Mouse (Mus musculus) v-Abl transformed pro-B cells (cell line): Measurements from ENCODE around the gene Frat2.
"Not testable (repeated sequence)": the region's sequence is repeated elsewhere in the genome, so short reads cannot be mapped to it uniquely, and the experiment has no call there.

ENCODE experiments used
- in situ Hi-C, 2 experiments: fragments of 400-800 bp; cut with MboI; formaldehyde crosslinking; loops; one replicate each; pipeline ENCODE4 v1.15.1; 2025; ENCODE audit not compliant: unreplicated experiment in 2 of 2

The Frat2 gene

DNA sequence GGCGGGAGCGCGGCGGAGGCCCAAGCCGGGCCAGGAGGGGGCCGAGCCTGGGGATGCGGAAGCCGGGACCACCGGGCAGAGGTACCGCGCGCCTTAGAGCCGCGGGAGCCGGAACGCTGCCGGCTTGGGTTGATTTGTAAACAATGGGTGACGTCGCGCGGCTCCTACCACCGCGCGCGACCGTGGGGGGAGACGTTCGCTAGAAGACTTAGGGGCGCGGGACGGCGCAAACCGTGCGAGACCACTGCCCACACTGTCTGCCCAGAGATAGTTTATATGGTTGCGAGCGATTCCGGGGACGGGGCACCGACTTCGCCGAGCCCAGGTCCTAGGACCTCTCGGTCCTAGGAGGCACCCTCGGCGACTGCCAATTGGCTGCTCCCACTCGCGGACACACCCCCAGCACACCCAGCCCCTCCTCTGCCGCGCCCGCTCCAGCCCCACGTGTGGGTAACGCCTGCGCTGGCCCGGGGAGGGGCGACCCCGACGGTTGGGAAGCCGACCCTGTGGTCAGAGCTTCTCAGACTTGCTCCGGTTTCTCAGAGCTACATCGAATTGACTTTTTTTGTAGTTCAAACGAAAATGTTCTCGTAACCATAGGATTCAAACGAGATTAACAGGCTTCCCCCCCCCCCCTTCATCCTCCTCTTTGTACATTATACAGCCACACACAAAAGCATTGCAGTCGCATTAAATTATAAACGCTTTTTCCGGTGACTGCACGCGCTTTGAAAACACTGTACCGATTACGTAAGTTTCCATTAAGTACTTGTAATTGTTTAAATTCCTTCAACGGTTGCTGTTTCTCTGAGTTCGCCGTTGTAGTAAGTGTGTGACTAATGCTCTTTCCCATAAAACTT is at the start of gene Frat2:
TSS of gene Frat2 (minus strand) at position 141 of the 860 bp plus-strand sequence.
- in situ Hi-C loops, result no loop called here

DNA sequence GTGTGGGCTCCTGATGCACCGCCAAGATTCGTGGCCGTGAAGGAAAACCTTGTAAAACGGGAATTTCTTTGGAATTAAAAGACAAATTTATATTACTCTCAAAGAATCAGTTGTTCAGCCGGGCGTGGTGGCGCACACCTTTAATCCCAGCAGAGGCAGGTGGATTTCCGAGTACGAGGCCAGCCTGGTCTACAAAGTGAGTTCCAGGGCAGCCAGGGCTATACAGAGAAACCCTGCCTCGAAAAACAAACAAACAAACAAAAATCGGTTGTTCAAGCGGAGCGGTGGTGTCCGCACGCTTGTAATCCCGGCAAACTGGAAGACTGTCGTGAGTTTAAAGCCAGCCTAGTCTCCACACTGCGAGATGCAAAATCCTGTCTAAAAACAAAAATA is 48.4 kb upstream of the Frat2 start:
- in situ Hi-C loops, result no loop called here

DNA sequence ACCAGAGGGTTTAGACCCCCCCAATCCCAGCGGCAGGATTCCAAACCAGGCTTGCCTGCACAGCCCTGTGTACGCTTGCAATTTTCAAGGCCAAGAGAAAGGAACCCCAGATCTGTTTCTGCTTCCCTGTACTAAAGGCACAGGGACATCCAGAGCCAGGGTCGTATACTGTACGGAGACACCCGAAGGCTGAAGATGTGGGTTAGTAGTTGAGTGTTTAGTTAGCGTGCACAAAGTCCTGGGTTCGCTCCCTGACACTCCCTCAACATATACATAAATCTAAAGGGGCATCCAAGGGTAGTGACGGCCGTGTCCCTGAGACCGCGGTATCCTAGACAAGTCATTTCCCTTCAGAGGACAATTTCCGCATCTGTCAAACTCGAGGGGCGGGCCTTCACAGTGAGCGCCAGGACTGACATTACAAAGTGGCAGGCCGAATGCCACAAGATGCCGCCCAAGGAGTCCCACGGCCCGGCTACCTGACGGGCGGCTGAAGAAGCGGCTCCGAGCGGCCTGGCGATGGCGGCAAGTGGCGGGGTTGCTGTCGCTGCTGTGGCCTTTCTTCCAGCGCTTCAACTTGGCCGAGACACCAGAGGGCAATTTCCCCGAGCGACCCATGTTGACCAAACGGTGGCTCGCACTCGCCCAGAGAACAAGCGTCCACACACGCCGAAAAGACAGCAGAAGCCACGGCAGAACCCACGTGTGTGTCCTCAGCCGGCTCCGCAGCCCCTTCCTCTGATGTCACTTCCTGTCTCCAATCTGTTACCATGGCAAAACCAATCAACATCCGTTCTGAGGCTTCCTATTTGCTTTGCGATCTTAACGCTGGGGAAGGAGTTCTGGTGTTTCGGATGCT is 47.8 kb upstream of the Frat2 start, which contains the start of gene Rrp12:
TSS of gene Rrp12 (minus strand) at position 714 of the 859 bp plus-strand sequence.
- in situ Hi-C loops, result no loop called here

DNA sequence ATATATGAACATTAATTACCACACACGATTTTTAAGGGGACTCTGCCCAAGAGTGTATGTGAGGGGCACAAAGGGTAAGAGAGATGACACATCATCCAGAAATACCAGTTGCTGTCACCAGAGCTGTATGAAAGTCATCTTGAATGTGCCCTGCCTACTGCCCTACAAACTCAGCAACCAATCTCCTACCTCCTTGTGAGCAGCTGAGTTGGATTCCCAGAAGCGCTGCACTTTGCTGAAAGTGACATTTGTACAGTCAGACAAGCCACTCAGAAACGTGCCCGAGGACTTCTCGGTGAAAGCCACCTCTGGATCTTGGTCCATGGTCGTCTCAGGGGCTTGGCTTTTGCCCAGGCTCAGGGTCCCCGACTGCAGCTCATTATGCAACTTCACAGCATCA is 47.0 kb upstream of the Frat2 start:
- in situ Hi-C loops, result no loop called here

DNA sequence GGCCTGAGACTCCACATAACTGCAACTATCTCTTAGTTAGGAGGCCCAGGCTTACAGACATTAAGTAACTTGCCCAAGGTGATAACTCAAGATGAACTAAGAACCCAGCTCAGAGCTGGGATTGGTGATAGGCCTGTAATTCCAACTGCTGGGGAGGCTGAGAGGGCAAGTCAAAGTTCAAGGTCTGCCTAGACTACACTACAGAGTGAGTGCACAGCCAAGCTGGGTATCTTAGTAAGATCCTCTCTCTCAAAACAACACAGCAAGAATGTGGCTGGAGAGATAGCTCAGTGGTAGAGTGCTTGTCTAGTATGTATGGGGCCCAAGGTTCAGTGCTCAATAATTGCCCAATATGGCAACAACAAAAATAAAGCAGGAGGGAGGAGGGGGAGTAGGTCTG is 40.3 kb upstream of the Frat2 start:
- in situ Hi-C loops, result no loop called here

DNA sequence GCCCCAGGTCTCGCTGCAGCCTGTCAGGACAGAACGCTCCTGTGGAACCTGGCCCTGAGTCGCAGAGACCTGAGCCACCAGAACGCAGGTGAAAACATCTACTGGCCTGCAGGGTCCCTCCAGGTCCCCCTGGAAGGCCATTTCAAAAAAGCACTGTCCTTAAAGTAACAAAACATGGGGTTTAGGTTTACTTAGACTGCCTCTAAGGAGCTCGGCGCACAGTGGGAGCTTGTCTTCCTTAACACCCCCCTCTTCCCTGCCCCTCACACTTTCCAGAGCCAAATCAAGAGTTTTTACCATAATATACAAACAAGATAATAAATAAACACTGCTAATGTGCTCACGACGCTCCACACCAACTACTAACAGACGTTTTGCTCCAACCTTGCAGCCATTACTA is 36.0 kb upstream of the Frat2 start:
- in situ Hi-C loops, result no loop called here

DNA sequence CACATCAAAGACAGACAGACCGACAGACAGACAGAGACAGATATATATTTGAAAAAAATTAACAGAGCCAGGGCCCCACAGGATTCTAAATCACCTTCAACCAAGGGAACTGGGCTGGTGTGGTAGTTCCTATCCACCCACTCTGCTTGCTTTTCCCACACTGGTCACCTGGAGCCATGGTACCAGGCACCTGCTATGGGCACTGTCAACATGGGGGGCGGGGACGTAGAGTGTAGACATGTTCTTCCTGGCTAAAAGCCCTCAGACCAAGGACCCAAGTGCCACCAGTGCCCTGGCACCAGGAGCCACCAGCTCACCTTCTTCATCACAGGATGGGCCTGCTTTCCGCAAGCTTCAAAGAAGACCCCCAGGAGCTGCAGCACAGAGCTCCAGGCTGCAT is 33.9 kb upstream of the Frat2 start:
- in situ Hi-C loops, result no loop called here

DNA sequence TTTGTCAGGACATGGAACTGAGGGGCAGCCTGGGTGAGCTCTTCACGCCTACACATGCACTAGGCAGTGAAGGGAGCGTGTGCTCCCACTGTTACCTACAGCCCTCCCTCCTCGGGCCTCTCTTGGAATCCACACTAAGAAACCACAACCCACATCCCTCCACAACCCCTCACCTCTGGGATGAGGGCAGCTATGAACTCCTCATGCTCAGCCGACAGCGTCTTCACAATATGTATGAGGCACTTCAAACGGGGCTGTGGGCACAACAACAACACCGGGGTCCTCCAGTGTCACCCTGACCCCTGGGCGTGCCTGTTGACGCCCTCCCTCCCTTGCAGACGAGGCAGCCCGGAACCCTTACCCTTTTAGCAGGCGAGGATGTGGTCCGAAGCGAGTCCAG is 26.4 kb upstream of the Frat2 start:
- in situ Hi-C loops, result no loop called here

DNA sequence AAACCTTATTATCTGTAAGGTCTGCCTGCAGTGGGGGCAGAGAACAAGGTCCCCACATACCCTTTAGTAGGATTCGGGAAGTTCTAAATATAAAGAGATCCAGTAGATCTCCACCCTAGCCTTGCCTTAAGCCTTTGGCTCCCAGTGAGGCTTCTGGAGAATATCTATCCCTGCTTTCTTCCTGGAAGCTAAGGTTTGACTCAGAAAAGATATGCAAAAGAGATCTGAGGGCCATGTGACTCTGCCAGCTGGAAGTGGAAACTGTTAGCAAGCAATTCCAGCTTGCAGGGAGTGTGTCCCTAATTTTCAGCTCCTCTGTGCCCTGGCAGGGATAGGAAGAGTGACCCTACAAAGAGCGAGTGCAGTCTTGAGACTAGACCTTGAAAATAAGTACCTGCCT is 24.4 kb upstream of the Frat2 start:
- in situ Hi-C loops, result no loop called here

DNA sequence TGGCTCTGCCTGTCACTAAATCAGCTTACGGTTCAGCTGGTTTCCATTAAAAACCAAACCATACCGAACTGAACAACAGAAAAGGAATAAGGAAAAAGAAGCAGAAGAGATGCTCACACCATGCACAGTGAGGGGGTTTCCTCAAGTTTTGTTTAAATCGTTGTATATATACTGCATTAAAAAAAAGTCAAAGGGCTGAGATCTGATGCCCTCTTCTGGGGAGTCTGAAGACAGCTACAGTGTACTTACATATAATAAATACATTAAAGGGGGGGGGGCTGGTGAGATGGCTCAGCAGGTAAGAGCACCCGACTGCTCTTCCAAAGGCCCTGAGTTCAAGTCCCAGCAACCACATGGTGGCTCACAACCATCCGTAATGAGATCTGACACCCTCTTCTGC is 22.0 kb upstream of the Frat2 start:
- in situ Hi-C loops, result not testable (repeated sequence)

DNA sequence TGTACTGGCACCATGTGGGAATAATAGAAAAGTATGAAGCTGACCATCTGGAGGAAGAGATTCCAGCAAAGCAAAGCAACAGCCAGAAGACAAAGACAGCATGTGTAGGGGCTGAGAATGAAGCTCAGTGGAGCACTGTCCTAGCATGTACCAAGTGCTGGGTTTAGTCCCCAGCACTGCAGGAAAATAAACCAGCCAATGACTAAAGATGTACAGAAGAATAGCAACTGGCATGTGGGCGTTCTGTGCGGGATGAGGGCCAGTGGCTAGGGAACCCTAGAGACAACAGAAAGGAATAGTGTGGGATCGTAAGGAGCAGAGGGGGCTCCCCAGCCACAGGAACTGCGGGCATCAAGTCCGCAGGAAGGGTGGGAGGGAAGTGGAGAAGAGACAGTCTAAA is 21.4 kb upstream of the Frat2 start:
- in situ Hi-C loops, result no loop called here

DNA sequence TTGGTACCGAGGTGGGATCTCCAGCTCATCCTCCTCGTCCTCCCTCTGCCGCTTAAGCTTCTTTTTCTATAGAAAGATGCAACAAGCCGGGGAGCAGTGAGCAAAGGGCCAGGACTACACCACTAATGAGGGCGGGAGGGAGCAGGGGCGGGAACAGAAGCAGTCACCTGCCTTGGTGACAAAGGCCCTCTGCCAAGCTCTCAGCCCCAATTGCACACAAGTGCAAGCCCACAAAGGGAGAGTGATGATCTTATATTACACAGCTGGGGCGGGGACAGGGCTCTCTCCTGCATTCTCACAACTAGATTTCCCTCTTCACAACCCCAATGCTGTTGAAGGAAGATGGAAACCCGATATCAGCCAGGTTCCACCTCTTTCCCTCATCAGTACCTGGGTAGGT is 18.8 kb upstream of the Frat2 start:
- in situ Hi-C loops, result no loop called here

DNA sequence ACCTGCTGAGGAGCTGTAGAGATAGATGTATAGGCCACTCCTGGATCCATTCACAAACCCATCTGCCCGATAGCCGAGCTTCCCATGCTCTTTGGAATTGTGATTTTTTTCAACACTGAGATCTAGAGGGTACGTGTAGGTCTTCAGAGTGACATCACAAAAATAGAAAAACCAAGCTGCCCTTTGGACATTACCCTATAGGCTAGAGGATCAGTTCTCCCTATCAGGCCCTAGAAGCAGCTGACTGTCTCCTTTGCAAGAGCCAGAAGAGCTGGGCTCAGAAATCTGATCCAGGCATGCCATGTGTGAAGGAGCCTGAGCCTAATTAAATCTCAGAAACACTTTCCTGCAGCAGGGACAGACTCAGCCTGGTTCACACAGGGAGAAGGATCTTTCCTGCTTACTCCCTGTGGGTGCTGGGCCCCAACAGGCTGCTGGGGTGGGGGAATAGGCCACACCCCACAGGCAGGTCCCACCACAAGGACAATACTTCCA is 9.9 kb upstream of the Frat2 start:
- in situ Hi-C loops, result no loop called here

DNA sequence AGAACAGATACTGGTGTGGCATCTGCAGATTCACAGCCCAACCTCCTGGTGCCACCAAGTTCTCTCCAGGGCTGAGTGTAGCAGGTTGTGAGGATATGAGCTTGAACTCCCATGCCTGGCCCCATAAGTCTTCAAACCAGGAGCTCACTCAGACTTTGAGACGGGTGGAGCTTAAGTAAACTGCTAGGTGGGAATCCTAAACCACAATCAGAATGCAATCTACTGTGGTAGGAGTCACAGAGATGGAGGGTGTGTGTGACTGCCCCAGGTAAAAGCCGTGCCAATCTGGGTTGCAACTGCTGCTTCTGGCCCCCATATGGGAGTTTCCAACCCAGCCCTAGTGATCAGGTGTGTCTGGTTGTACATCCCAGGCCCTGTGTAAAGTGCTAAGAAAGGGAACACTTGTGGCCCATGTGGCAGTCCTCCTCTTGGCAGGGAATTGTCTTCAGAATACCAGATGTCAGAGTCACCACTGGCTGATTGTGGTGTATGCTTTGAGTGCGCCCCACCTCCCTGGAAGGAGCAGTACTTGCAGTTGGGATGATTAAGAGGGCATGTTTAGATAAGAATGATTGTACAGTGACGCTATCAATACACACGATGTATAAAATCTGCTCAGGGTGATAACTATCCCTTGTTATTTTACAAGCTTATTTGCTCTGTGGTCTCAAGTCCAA is 9.3 kb upstream of the Frat2 start:
- in situ Hi-C loops, result no loop called here

DNA sequence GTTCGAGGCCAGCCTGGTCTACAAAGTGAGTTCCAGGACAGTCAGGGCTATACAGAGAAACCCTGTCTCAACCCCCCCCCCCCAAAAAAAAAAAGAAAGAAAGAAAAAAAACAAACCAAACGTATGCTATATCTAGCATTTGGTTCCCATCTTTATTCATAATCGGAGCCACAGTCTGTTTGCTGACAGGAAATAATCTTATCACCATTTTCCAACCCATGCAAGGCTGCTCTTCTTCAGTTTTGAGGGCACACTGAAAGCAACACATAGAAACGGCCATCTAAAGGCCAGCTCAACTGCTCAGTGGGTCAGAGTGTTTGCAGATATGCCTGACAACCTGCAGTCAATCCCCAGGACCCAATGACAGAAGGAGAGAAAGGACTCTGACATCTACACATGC is 4.5 kb upstream of the Frat2 start:
- in situ Hi-C loops, result no loop called here

DNA sequence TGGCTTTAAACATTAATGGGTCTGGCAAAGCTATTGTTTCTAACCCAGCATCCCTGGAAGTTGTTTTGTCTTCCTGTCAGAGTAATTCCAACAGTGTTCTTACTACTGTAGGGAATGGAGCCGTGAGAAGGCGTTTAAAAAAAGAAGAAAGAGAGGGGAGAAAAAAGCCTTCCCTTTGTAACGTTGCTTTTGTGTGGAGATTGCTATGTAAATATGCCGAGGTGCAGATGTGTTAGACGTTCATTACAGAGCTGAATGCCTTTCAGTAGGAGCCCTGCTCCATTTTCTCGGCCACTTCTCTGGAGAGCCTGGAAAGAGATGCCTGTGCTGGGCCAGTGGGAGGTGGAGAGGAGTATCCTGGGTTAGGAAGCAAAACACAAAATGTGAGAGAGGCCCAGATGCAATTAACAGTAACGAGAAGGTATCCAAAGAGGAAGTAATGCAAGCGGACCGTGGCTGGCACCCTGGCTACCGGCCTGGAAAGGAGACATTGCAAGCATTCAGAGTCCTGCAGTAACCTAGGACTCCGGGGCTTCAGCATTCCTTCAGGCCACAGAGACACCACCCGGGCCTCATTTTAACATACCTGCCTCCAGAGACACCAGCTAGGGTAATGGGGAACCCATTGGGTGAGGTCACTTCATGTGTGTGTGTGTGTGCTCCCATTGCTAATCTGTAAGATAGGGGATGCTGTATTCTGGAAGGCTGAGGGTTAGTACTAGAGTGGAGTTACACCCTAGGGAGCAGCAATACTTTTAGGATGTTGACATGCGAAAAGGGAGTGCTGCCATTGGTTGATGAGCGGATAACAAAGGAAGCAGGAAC is 3.0 kb upstream of the Frat2 start:
- in situ Hi-C loops, result no loop called here

DNA sequence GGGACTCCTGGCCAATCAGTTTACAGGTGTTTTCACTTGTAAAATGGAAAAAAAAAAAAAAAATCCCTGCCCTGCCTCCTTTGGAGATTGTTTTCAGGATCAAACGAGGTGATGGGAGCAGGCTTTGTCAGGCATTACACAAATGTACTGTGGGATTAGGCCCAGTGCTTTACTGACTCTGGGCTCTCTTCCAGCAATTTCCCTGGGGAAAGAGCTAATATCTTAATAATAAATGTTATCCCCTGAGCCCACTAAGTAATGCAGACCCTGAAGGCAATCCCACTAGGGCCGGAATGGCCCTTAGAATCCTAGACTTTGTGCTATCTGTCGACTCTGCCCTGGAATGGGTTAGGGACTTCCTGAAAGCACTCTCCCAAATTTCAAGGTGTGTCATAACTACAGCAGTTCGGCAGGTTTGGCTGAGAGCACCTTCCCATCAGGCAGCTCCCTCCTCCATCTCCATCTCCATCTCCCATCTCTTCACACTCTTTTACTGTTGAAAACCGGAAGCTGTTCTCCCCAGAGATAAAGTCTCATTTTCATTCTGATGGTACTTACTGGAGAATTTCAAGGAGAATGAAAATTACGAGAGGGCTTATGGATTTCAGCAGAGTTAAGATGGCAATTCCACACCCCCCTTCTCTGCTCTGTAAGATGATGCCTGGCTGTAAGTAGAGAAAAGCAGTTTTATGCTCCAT is 2.2 kb upstream of the Frat2 start:
- in situ Hi-C loops, result no loop called here

DNA sequence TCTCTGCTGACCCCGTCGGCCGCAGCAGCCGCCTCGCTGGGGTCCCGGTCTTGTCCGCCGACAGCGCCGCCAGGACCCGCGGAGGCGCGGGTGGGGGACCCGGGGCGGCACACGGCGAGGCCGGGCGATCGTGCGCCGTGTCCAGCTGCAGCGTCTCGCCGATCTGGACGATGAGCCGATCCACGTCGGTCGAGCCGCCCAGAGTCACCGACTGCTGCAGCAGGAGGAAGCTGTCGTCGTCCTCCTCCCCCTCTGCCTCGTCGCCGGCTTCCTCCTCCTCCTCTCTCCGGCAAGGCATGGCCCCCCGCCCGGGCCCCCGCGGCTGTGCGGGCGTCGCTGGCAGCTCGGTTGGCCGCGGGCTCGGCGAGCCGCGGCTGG is 329 bp downstream of the Frat2 start:
- in situ Hi-C loops, result not testable (repeated sequence)

DNA sequence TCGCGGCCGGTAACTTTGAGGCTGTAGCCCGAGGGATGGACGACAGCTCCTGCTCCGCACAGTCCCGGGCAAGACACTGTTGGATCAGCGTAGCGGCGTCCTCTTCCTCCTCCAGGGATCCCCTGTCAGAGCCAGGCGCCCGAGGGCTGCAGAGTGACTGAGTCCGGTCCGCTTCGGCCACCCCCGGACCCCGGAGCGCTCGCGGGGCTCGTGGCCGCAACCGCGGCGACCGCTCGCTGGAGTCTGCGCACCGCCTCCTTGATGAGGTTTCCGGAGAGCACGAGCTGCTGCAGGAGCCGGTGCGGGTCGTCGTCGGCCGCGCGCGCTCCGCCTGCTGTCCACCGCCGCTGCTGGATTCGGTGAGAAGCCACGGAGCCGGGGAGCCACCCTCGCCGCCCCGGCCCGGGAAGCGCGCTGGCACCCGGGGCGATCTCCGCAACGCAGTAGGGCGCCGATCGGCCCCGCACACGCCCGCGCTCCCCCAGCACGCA is 796 bp downstream of the Frat2 start:
- in situ Hi-C loops, result no loop called here
